Mouse (Mus musculus) bone marrow, adult 2 months (tissue): Measurements from ENCODE around the gene Kif2a.

Source experiments
- CTCF ChIP-seq: fragments of 200-500 bp; IDR thresholded peaks from 2 replicates; pipeline ENCODE4 v1.5.1; 2011; ENCODE audit warnings: low read length, control low read depth; ENCODE audit not compliant: control insufficient read depth, insufficient read depth
- POLR2A ChIP-seq: fragments of 200-500 bp; IDR thresholded peaks from 2 replicates; pipeline ENCODE4 v1.6.1; 2011; ENCODE audit warnings: low read depth, mild to moderate bottlenecking, control low read depth, low read length, borderline replicate concordance; ENCODE audit not compliant: control insufficient read depth

- no peak for TF ChIP-seq POLR2A
- no peak for TF ChIP-seq CTCF
These were observed 92.7 kb downstream of the Kif2a start for GRCm38 (mm10) chr13:106929201-106929600.
